ENCODE assay signal across 8 mouse cellular contexts in genomic region chr16:77788041-77788780, GRCm38 (mm10).
A peak's percentile ranks its signal among the peaks of the same experiment; 100 is the strongest.
DNase-seq lines count a peak whose midpoint lies in the region; TF ChIP-seq lines count a peak whose summit lies in the region.

No protein-coding gene starts in this region.

- DNase-seq in kidney, adult 18-20 months, result peak; percentile 3
- DNase-seq in kidney, adult 11 months, result no peak
- DNase-seq in frontal cortex, postnatal 25 days (ENCODE audit: low spot score in 2 of 2), result peak; percentile 6 to 22
- peak; percentile 20 to 23 for DNase-seq in left cerebral cortex, adult 8-10 months (ENCODE audit: low spot score in 2 of 2)
- DNase-seq in ovary, postnatal 36 days (ENCODE audit: low spot score), result peak; percentile 13
- DNase-seq in thymus, postnatal 25 days, result no peak
- no peak for DNase-seq in gastrocnemius, adult 8-10 months (ENCODE audit: low spot score in 2 of 2)
- no peak for DNase-seq in gastrocnemius, adult 2 months

- TF ChIP-seq CTCF in gastrocnemius, adult 2 months (IDR thresholded peaks at IDR 0.05), result no peak

- no peak overlapping the region for H3K4me3 ChIP-seq in gastrocnemius, adult 2 months

- H3K27ac ChIP-seq in gastrocnemius, adult 2 months, result no peak overlapping the region

- intact Hi-C loops in gastrocnemius, adult 2 months (cut with DNase I), result no loop called here

Comparison
In these comparisons a context has a peak if more than half of its experiments do, and no peak if none do; other contexts are left out.
1. DNase-seq: peak in kidney, adult 18-20 months (single experiment), frontal cortex, postnatal 25 days (2 of 2), left cerebral cortex, adult 8-10 months (2 of 2) and ovary, postnatal 36 days (single experiment); none in kidney, adult 11 months (single experiment), thymus, postnatal 25 days (single experiment), gastrocnemius, adult 8-10 months (0 of 2) and gastrocnemius, adult 2 months (single experiment).